Mouse (Mus musculus): ENCODE measurements around the gene Nyap1.

DNA sequence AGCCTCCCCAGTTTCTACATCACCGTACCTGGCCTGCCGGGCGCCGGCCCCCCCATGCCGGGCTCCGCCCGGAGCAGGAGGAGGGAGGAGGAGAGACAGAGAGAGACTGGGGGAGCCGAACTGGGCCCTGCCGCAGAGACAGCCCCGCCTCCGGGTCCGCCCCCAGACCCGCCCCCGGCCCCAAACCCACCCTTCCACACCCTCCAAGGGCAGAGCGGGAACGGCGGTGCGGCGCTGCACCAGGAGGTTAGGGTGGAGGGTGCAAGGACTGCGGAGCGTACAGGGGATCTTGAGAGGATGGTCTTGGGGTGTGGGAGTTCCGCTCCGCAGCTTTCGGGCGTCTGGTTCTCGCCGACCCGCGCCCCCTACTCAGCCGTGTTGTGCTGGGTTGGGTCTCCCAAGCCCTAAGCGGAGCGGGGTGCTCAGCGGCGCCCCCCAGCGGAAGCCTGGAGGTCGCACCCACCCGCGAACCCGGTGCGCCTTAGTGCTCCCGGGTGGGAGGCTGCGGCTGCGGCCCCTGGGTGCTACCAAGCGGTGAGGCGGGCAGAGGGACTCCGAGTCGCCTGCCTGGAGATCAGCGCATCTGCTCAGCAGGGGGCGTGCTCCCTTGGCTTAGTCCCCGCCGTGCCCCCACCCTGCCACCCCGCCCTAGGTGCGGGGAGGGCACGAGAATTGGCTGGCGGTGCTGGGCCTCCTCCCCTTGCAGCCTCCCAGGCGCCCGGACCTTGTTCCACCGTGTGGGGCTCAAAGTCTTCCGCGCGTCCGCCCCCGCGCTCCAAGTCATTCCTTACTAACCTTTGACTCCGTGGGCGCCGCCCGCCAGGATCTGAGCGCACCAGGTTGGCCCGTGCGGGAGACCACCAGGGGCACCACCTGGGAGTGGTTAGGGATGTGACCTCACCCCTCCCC is at the start of gene Nyap1:
- peak; percentile 79 for TF ChIP-seq CTCF (IDR thresholded peaks at IDR 0.05; ENCODE audit: low read depth)
- TF ChIP-seq EP300 (IDR thresholded peaks at IDR 0.05; ENCODE audit: low read depth): no peak

All from liver, embryonic 14.5 days (tissue).